Mouse (Mus musculus) urinary bladder, postnatal 36 days (tissue): ENCODE data around the gene Otop2.

Experiments used
- DNase-seq, 2 experiments: peaks; one replicate each; pipeline ENCODE4 v3.0.0; 2022; ENCODE audit warnings: low spot score in 2 of 2, mixed read lengths in 1 of 2

The Otop2 gene

DNA sequence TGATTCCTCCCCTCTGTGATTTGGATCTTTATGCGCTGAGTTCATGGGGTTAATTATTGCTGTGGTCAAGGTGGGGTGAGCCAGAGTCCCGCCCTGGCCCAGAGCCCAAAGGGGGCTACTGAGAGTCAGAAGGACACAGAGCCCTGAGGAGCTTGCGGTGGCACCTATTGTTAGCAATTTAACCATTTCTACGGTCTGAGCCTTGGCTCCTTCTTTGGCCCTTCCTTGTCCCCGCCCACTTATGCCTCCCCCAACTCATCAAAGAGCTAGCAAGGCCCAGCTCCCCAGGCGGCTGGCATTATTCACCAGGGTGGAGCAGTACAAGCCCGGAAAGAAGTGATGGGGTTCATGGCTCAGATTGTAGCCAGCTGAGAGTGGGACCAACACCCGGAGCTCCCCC, at the start of gene Otop2:
Gene Otop2 (plus strand): TSS at position 301 of the 400 bp plus-strand sequence.
- no peak for DNase-seq

DNA sequence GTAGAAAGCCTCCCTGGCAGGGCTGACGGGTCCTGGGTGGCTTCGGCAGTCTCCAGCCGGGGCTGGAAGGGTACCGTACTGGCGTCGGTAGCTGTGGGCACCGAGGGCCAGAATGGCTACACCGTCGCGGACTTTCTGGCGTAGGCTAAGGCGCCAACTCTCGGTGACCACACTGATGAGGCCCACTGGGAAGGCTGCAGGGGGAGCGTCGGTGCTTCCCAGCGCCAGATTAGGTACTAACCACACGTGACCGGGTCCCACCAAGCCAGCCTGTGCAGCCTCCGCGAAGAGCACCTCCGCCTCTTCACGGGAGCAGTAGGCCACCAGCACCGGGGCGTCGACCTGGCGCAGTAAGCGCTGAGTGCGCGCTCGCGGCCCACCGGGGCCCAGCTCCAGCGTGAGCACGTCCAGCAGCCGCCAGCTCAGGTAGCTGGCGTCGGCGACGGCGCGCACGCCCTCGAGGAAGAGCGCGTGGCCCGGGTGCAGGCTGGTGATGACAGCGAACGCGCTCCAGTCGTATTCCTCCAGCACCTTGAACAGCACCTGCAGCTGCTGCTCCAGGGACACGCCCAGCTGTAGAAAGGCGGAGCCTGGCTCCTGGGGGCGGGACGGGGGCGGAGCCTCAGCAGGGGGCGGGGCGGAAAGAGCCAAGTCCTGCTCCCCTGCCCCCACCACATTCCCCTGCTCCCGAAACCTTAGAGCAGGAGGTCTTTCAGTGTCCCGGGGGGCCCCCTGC, 49.0 kb upstream of the Otop2 start:
- no peak for DNase-seq

DNA sequence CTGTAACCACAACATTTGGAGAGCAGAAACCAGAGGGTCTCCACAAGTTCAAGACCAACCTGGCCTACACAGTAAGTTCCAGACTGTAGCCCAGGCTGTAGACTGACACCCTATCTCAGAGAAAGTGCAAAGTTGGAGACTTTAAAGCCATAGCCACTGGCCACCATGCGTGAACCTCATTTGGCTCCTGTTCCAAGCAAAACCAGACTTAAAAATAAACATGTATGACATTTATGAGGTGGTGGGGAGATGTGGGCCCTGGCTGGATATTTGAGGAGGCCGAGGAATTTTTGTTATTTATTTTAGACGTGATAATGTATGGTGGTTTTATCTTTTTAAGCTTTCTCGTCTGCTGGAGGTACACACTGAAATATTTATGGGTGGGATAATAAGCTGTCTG, 47.8 kb upstream of the Otop2 start:
- DNase-seq = no peak

DNA sequence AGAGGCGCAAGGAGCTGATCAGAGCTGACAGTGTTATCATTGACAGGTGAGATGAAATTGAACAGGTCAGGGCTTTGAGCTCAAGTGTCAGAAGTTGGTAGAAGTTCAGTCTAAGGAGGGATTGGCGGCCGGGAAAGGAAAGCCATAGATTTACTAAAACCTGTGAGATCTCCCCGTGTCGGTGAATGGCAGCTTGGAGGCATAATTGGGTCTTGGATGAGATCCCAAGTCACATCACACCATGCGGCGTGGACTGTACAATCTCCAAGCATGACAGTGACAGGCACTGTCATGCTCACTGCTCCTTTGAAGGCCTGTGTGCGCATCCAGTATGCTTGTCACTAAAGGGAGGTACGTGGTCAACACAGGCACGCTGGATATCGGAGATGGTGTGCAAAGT, 44.0 kb upstream of the Otop2 start:
- DNase-seq = no peak

DNA sequence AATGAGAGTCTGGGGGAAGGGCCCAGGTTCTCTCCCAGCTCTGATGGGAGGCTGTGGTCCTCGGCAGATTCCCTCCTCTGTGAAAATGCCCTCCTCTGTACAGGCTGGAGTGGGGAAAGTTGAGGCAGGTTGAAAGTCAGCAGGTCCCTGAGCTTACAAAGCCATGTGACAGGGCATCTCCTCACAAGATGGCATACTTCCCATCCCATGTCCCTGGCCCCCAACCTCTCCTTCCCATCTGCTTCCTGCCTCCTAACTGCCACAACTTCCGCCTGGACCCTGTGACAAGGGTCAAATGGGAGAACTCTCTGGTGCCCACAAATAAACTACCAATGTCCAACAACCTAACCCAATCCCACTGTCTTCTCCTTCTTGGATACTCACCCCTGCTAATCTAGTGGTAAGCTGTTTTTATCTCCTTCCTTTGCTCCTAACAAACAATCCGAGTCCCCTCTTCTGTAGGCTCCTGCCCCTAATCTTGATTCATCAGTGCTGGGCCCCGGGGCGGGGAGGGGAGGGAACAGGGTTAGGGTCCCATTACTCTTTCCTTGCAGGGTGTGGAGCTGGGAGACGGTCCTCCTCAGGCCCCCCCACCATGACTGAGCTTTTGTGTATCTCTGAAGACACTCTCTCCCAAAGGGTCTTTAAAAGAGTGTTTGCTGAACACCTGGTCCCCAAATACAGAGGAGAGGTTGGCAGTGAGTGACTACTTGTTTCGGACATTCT, 42.7 kb upstream of the Otop2 start:
- no peak for DNase-seq

DNA sequence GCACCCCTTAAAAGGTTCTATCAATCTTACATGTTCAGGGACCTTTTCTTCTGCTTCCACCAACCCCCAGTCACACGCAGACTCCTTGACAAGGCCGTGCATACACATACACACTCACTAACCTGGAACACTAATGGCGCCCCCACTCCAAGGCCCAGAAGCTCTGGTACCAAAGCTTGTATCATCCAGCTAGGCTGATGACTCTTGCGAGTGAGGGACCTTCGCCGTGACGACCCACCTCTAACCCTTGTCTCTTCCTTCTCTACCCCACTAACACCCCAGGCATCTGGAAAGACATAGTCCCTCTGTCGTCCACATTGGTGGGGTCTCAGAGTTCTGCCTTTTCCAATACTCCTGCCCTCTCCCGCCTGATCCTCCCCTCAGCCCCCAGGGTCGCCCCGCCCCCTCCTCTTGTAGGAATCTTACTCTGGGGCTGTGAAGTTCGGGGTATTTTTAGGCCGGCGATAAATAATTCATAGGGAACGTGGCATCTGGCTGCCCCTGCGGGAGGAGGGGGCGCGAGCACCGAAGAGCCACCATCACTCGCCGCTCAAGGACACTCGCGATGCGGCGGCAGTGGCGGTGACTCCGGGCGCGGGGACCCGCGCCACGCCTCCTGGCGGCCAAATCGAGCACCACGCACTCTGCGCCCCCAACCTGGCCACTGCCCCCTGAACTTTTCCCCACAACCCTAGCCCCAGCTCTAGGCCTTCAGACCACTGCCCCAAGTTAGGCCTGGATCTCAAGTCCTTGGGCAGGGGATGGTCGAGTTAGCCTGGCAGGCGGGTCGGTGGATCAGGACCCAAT, 41.9 kb upstream of the Otop2 start:
- DNase-seq = no peak

DNA sequence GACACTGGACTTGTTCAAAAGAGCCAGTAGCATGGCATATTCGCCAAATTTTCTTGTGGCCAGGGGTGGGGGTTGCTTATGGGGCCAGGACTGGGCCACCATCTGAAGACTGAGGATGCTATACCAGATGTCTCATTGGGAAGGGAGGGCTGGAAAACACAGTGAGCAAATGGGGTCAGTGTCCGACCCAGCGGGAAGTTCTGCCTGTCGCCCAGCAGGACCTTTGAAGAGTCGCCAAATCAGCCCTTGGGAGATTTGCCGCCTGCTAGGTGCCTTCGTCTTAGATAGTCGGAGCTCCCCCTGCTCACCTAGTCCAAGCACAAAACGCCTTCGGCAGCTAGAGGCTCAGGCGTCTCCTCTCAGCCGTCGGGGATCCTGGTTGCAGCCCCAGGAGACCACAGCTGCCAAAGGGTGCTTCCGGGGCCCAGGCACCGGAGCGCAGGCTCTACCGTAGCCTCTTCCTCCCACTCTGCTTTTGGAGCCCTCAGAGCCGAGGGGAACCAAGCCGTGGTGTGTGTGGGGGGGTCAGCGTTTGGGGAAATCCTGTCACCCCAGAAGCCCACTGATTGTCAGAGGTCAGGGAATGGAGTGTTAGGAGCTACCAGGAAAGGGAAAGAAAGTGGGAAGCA, 41.1 kb upstream of the Otop2 start:
- DNase-seq = no peak

DNA sequence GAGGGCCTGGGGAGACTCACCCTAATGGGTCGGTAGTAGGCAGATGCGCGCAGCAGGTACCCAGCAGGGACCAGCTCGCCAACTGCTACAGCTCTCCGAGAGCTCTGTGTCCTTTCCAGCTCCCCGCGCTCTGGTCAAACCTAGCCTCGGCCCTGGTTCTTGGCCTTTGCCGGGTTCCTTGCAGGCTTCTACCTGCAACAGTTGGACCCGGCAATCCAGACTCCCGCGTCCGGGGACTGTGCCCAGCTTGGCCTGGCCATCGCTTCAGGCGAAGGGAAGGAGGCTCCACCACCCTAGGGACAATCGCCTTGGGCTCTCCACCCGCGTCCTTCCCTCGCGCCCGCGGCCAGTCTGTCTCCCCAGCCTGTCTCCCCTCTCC, 40.6 kb upstream of the Otop2 start:
- DNase-seq = no peak

DNA sequence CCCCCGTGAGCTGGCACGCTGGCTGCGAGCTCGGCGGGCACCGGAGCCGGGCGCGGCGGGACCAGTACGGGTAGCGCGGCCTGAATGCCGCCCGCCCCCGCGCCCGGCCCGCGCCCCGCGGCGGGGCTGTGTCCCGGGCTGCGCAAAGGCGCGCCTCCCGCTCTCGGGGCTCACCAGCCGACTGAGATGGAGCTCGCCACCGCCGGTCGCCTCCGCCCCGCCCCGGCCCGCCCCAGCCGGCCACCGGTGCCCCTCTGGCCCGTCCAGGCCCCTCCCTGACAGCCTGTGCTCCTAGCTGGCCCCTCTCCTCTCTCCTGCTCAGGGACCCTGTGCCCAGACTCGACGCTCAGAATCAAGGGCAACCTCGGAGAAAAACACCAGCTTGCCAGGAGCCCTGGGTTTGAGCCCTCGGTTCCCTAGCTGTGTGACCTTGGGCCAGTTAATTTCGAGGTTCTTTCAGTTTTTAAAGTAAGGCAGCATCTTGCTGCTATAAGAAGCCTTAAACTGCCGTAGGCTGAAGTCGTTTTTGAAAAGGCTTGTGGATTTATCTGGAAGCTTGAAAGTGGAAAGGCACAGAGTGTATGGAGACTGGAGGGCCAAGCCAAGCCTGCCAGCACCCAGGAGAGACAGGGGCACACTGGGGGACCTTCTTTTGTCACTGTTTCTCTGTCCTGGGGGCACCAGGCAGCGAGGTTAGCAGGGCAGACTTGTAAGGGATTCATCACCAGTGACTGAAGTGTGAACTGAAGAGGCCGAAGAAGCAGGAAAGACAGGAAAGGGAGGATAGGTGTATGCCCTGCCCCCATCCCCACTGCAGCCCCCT, 39.7 kb upstream of the Otop2 start, which contains the start of gene Grin2c:
Gene Grin2c (minus strand): TSS at position 183 of the 823 bp plus-strand sequence.
- no peak for DNase-seq

DNA sequence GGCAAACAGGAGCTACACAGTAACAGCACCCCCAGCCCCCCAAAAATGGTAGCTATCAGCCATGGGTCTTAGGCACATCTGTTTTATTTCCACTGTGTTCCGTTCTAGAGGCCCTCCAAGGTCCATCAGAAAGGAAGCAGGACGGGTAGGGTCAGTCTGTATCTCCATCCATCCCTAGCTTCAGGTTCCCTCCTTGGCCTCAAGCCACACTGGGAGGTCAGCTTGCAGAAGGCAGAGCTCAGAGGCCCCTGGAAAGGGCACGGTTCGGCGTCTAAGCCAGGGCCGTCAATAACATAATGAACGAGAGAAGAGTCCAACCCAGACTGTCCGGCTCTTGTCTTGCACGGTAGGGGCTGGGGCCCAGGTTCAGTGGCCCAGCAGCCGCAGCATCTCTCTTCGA, 39.0 kb upstream of the Otop2 start:
- no peak for DNase-seq

DNA sequence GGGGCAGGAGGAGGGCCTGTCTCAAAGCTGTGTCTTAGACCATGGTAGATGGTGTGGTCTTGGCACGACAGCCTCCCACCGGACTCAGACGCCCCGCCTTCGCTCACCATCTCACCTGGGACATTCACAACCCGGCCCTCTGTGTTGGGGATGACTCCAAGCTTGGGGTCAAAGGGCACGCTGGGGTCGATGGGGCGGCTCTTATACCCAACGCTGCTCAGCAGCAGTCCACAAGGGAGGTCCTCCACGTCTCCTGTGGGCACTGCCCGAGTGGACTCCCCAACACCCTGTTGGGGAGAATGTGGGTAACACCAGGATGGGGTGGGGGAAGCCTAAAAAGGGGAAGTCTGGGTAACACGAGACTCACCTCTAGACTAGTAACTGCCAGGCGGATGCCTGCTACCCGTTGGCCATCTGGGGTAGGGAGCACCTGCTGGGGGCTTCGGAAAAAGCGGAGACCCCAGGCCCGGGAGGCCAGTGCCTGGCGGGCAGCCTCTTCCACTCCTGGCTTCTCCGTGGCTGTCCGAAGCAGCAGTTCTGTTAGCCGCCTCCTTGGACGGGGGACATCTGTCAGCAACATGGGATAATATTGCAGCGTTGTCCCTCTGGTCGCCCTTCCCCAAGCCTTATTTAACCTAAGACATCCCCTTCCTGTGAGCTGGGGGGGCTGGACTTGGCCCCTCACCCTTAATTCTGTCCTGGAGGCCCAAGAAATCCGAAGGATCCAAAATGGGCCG, 37.5 kb upstream of the Otop2 start:
- no peak for DNase-seq

DNA sequence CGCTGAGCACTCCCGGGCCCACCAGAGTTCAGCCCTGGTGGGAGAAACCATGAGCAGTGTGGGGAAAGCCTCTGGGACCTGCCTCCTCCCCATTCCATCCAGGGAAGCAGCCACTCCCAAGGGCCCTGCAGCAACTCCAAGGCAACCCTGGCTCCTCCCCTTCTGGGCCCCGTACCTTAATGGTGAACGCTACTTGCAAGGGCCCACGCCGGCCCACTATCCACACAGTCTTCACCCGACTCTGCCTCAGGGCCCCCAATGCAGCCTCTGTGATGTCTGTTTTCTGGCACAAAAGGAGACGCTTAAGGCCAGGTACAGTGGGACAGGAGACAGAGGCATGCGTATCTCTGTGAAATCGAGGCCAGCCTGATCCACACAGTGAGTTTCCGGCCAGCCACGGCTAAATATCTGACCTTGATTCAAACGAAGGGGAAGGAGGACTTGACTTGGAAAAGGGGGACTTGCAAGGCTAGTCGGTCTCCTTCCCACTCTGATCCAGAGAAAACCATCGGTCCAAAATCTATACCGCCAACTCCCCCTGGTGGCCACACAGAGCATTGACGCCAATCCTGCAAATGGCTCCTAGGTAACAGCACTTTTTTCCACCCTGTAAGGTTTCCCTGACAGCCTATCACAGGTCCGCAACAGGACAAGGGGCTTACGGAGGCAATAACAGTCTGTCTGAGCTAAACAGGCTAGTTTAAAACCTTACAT, 36.7 kb upstream of the Otop2 start:
- peak; percentile 76 to 80 for DNase-seq

DNA sequence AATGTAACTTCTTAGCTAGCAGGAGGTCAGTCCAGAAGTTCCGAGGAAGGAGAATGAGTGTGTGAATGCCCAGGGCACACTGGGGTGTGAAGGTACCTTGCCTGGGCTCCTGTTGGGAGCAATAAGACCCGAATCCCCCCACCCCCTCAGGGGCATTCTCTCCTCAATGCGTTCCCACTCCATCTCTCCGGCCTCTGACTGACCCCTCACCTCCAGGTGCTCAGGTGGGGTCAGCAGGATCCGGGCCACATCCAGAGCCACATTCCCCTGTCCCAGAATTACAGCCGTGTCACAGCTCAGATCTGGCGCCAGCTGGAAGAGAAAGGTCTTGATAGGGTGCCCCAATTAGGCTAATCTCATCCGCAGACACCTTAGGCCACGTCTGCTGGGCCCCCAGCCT, 35.9 kb upstream of the Otop2 start:
- DNase-seq = no peak

DNA sequence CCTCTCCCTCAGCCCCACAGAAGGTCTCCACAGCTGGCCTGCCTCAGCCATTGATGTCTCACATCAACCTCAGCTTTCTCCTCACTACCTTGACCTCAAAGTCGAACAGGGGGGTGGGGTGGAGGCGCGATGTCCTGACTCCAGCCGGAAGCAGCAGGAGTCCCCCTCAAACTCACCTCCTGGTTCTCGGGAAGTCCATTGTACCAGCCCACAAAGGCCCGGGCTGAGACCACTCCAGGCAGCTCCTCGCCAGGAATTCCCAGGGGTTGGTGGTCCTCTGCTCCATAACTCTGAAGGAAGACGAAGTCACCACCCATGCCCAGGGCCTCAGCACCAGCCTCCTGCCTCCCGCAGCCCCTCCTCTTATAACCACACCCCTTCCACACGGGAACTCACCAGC, 35.5 kb upstream of the Otop2 start:
- DNase-seq = no peak

DNA sequence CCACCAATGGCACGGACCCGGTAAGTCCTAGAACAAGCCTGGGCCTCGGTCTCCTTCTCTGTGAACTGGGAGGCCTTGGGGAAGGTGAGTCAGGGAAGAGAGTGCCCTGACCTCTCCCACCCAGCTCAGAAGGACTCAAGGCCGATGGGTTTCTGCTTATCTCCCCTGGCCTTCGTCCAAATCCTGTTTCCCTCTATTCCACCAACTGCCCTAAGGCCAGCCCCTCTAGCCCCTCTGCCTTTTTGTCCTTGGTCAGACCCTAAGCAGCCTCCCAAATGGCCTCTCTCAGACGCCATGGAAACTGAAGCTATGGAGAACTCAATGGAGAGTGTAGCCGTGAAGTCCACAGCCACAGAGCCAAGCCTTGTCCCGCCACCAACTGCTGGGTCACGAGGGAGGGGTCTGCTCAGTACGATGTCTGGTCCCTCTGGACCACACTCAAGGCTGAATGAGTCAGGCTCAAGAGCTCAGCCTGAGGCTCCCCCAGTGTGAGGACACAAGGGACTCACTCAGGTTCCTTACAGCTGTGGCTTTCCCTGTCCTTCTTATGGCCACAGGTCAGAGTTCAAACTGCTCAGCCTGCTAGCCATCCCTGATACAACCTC, 34.0 kb upstream of the Otop2 start:
- no peak for DNase-seq

DNA sequence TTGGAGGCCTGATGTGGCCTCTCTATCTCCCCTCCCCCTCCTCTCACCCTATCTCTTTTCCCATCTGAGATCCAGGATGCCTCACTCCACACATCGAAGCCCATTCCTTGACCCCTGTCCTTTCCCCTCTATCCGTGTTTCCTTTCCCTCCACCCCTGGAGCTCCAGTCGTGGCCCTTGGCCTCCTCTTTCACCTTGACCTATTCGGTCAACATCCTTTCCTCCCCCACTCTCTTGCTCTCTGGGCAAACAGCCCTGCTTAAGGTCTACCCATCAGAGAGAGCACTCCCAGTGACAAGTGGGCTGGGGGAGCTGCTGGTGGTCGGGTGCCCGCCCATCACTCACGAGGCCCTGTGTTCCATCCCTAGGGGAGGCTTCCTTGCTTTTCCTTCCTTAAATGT, 33.2 kb upstream of the Otop2 start:
- DNase-seq = no peak

DNA sequence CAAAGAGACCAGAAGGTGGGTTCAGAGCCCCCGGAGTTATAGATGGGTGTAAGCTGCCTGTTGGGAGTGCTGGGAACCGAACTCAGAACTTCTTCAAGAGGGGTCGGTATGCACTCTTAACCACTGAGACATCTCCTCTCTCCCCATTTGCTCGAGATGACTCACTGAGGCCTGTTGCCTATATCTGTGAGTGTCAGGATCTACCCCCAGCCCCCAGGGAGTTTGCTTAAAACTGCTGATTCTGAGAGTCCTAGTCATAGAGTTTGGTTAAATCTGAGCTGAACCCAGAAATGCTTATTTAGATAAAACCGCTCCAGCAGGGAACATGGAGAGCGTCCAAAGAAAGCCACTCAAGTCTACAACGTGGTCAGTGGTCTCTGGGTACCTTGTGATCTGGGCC, 32.8 kb upstream of the Otop2 start:
- DNase-seq = no peak

DNA sequence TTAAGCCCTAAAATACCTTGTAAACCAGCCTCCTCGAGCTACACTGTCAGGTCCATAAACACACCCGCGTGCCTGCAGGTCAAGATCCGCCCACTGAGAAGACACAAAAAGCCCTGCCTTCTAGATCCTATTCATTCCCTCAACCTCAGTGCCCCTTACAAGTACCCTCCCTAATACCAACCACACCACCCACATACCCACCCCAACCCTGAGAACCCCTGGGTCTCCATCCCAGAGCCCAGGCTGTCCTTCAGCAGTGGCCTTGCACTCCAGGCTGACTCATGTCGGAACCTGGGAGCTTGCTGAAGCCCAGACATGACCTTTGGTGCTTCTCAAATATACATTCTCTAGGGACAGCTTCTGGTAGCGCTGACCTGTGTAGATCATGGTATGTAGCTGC, 32.2 kb upstream of the Otop2 start:
- no peak for DNase-seq

DNA sequence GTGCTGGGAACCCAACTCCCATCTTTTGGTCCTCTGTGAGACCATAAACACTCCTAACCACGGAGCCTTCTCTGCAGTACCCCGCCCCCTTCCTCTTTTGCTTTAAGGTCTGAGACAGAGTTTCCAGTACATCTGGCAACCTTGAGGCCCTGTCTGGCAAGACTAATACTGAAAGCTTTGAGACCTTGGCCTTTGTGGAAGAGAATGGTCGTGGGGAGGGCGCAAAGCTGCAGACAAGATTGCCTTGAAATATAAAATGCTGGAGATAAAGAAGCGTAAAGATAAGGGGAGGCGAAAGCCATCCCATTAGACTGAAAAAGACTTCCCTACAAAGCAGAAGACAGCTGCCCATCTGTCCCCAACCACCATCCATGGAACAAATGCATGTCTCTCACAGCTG, 31.5 kb upstream of the Otop2 start:
- no peak for DNase-seq

DNA sequence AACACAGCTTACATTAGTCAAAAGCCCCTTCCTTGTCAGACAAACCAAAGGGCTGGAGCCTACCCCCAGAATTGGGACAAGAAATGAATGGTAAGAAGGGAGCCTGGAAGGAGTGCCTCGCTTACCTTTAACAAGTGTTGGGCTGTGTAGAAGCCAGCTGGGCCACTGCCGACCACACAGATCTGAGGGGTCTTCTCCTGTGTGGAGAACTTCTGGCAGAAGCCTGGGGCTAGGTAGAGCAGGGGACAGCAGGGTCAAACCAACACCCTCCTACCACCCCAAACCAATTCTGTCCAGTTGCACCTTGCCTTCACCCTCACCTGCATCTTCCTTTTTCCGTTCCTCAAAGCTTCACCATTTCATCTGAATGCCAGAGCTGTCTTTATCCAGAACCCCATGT, 31.0 kb upstream of the Otop2 start:
- DNase-seq = no peak
